Mouse (Mus musculus): ENCODE results near the gene Serpina1f.

The Serpina1f gene

DNA sequence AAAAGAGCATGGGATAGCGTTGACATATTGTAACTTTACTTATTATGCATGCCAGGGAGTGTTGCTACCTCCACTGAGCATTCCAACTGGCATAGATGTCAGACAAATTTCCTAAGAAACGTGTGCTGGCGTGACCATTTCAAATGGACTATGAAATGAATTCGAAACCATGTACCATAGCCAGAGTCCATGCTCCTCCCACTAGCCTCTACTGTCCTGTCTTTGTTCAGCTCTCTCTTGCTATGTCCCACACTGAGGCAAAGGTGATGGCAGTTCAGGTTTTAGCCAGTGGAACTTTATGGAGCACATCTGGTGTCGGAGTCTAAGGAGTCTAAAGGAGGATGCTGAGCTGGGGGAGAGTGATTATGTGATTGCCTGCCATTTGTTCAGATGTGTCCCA lies 35.3 kb downstream of the Serpina1f start:
- DNase-seq = no peak

DNA sequence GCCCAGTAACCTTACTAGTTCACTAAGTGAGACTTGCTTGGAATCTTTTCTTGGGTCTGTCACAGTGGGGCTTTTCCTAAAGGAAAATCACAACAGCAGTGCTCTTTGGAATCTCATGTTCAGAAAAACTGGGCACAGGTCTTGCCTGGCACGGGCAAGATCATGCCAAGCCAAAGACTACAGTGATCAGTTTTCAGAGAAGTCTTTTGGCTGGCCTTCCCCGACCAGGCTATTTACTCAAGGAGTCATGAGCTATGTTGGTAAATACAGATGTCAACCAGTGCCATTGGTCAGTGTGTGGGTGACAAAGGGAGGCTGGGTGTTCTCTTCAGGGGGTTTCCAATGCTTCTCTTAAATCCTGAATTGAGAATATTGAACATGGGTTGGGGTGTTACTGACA lies 36.2 kb downstream of the Serpina1f start:
- no peak for DNase-seq

DNA sequence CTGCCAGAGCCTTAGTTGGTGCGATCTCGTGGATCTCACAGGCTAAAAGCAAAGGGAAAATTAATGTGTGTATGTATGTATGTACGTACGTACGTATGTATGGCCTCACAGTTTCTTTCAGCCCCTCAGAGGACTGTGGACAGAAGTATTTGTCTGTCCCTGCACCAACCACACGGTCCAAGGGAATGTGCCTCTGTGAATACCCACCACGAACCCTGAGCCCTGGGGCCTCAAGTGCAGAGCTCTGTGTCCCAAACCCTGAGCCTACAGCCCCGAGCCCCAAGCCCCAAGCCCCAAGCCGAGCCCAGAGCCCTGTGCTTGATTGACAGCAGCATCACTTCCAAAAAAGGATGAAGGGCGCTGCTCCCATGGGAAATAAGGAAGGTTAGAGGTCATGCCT lies 37.3 kb downstream of the Serpina1f start:
- no peak for DNase-seq

DNA sequence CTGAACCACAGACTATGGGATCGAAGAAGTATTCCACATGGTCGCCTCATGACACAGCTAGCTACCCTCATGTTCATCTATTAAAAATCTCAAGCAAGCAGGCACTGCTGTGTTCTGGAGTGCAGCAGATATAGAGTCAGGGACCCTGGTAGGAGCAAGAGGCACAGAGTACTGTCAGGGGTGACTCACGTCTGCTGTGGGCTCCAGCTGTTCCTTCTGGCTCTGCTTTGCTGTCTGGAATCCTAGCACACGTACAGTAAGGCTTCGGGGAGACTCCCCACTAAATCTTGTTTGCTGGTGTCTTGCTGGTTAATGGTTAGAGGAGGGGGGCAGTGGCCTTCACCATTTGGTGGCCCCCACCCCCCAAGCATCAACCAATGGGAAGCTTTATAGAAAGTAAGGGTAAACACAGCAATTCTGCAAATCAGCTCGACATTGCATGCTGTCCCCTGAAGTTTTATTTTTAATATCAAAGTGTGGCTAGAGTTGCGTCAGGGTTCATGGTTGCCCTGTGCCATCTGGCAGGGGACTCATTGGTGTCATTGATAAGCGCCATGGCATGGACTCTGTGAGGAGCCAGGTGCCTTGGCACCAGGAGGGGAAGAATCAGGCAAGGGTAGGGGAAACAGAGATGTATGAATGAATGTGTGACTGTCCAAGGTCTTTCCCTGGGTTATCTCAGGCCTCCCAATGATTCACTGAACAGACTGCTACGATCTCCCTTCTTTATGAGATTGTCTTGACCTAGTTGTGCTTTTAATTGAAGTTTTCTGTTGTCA lies 38.3 kb downstream of the Serpina1f start, which contains the start of gene Serpina6:
Gene Serpina6, minus strand, starts transcription at position 365 of the 779 bp plus-strand sequence.
- no peak for DNase-seq

DNA sequence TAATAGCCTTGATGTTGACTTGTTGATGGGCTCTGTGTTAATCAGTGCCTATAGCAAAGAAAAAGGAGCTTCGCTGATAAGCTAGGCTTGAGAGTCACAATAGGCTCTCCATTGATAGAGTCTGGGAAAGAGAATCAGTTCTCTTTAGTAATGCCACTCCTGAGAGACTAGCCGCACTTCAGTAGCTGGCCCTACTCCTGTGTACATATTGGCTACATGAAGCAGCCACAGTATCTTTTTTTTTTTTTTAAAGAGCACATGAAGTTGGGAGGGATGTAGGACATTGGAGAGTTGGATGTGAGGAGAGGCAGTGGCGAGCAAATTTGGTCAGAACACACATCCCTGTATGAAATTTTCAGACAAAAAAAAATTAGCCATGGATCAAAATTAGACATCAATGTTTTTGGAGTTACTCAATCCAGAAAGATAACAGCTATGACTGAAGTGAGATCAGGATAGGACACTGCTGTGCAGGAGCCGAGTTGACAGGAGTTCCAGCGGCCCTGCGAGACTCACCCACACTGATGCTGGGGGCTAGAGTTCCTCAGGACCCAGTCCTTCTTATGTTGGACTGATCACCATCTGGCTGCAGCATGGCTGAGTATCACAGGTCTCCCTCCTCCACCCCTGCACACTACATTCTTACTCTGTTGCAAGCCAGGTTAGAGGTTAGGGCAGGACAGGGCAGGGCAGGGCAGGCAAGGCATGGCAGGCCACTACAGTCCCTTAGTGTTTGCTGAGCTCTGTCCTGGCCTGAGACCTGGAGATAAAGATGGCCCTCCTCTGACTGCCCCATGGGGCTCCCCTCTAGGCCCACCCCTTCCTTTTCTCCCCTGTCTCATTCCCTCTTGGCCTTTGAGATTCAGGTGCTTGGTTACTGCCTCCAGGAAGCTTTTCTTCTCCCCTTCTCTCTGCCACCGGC lies 39.9 kb downstream of the Serpina1f start:
- DNase-seq = no peak

DNA sequence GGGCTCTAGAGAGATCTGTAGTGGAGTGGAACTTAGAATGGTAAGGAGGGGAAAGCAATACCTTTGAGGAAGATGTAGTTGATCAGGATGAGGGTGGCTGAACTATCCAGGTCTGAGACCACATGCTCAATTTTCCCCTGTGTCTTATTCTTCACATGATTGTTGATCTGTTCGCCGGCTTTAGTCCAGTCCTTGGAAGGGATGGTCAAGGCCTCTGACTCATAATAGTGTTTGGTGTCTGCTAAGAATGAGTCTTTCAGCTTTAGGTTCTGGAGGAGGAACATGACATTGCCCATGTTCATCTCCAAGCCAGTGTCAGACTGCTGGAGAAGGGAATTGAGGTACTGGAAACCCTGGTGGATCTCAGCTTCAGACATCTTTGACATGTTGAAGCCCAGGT lies 41.5 kb downstream of the Serpina1f start:
- no peak for DNase-seq

DNA sequence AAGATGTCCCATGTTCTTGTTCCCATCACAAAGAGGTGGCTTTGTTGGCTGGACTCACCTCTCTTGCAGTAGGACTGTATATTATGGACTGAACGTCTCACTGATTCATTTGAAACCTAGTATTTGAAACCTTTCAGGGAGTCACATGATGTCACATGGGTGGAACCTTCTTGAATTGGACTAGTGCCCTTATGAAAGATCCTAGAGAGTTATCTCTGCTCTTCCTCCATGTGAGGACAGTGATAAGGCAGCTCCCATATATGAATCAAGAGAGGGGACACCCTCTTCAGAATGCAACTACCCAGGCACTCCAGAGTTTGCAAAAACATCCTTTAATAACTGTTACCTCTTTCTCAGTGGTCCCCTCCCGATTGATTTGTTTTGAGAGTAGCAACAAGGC lies 49.0 kb downstream of the Serpina1f start:
- no peak for DNase-seq

DNA sequence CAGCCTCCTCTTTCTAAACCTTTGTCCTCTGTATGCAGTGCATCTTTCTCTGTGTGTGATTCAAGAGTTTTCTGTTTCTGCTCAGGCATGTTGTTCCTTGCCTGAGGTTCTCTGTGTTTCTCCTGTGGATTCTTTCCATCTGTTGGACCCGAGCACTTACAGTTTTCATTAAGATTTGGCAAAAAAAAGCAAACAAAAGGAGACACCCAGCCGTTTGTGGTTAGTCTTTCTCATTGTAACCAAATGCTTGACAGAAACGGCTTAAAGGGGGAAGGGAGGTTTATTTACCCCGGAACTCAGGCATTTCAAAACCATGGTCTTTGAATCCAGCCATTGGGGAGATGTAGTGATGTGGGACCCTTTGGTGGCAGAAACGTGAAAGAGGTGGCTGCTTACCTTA lies 50.7 kb downstream of the Serpina1f start:
- DNase-seq = no peak

DNA sequence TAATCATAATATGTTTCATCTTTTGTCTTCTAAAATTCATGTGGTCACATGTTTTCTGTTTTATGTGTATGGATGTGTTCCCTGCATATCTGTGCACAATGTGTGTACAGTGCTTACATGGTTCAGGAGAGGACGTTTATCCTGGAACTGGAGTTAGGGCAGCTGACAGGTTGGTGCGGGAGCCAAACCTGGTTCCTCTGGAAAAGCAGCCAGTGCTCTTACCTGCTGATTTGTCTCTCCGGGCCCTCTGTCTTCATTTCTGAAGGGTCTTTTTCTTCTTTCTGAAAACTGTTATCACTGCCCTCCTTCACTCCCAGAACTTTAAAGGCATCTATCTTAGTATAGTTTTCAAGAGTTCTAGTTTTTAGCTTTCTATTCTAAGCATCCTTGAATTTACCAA lies 51.5 kb downstream of the Serpina1f start:
- no peak for DNase-seq

DNA sequence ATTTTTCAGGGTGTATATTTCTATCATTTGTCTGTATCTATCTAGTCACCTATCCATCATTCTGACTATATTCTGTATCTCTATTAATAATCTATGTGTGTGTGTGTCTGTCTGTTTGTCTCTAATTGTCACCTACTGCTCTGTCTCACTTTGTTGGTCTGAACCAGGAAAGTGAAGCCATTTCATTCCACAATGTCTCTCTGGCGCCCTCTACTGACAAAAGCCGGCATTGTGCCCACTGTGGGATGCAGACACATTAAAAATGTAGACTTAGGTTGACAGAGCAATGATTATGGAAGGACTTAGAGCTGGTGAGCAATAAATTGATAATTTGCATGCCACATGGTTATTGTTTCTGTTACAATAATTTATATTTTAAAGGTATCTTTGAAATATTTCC lies 52.0 kb downstream of the Serpina1f start:
- peak; percentile 92 to 97 for DNase-seq
